Mouse (Mus musculus): ENCODE measurements around the gene Efna1.

DNA sequence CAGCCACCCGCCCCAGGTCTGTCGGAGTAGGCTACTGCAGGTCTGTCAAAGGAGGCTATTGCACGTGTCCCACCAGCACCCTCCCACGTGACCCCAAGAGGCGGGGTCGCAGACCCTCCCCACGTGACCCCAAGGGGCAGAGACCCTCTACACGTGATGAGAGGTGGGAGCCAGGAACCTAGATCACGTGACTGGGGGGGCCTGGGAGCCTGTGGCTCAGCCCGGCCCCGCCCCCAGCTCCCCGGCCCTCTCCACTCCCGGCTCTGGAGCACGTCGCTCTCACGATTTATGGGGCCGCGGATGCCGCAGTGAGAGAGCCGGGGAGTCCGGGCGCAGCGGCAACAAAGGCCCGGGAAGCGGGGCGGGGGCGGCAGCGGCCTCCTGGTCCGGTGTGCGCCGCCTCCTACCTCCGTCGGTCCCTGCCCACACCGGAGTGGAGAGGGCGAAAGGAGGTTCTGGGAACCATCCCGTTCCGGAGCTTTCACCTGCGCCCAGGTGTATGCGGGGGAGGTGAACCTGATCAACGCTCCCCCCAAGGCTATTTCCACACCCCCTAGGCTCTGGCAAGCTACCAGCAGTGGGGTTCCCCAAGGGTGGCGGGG lies 39.7 kb upstream of the Efna1 start:
- no peak for TF ChIP-seq CTCF (conservative IDR thresholded peaks at IDR 0.05; ENCODE audit: low read length)
- no peak for TF ChIP-seq POU5F1 (IDR thresholded peaks at IDR 0.05; ENCODE audit: borderline replicate concordance, low read length)
